Mouse (Mus musculus) small intestine, adult 2 months (tissue): ENCODE measurements around the gene Oosp3. TPM values are rescaled to one million over a fixed set of nuclear protein-coding genes. Genes with fewer than 3 reads are reported as not detected.

ENCODE experiments used
- H3K27ac ChIP-seq: fragments of 200-500 bp; 2 replicates; pipeline ENCODE4 v1.5.1; 2012; ENCODE audit warnings: low read depth, low read length, control low read depth, inconsistent platforms; ENCODE audit not compliant: insufficient read depth
- H3K27me3 ChIP-seq: fragments of 200-500 bp; 2 replicates; pipeline ENCODE4 v1.6.1; 2012; ENCODE audit warnings: mild to moderate bottlenecking, moderate library complexity, low read length, inconsistent platforms; ENCODE audit not compliant: control insufficient read depth, insufficient read depth
- H3K36me3 ChIP-seq: fragments of 200-500 bp; 2 replicates; pipeline ENCODE4 v1.6.1; 2012; ENCODE audit warnings: mild to moderate bottlenecking, low read length, control low read depth, inconsistent platforms; ENCODE audit not compliant: control insufficient read depth, insufficient read depth
- H3K4me1 ChIP-seq: fragments of 200-500 bp; 2 replicates; pipeline ENCODE4 v1.6.1; 2012; ENCODE audit warnings: low read length, inconsistent platforms, mixed read lengths; ENCODE audit not compliant: control insufficient read depth, insufficient read depth, insufficient read length
- H3K4me3 ChIP-seq: fragments of 200-500 bp; 2 replicates; pipeline ENCODE4 v1.5.1; 2012; ENCODE audit warnings: low read depth, mild to moderate bottlenecking, control low read depth, inconsistent platforms, low read length, moderate library complexity
- CTCF ChIP-seq: fragments of 200-500 bp; IDR thresholded peaks from 2 replicates; pipeline ENCODE4 v1.5.1; 2012; ENCODE audit warnings: low read depth, mild to moderate bottlenecking, control low read depth, inconsistent platforms, low read length, moderate library complexity, mixed read lengths; ENCODE audit not compliant: insufficient replicate concordance, insufficient read length; ENCODE audit errors: extremely low read depth
- POLR2A ChIP-seq: fragments of 200-500 bp; IDR thresholded peaks from 2 replicates; pipeline ENCODE4 v1.6.1; 2012; ENCODE audit warnings: low read depth, mild to moderate bottlenecking, control low read depth, inconsistent platforms, low read length, moderate library complexity
- WGBS: fragments of 180-500 bp; shearing (Covaris S2); methylation state at CpG from one replicate; pipeline ENCODE4 v1.1.7; 2018; 5-methylcytosine and 5-hydroxymethylcytosine counted together
- polyA plus RNA-seq: library from polyadenylated mRNA; depleted of rRNA; stranded (reverse); fragments of >200 nt; gene quantifications from 2 replicates; pipeline ENCODE4 v1.2.3, GENCODE M21; 2012; rRNA removed

The Oosp3 gene
- polyA plus RNA-seq, 1 experiment, result not detected

- TF ChIP-seq CTCF (no peak), POLR2A (no peak)
- H3K36me3 ChIP-seq, result no peaks in the 10 kb centered on the region
- no peak overlapping the region for H3K4me3 ChIP-seq
- H3K4me1 ChIP-seq, result no peaks in the 10 kb centered on the region
- no peaks in the 10 kb centered on the region for H3K27me3 ChIP-seq
- no peak overlapping the region for H3K27ac ChIP-seq
Measured at GRCm38 (mm10) chr19:11745680-11746079, 48.8 kb downstream of the Oosp3 start.

GRCm38 (mm10) chr19:11747298-11747697 lies 50.4 kb downstream of the Oosp3 start, which contains the start of gene Gif:
Gene Gif (plus strand): TSS chr19:11747554.
- TF ChIP-seq POLR2A, result no peak
- no peak for TF ChIP-seq CTCF
- WGBS, result 82% methylated on average over 2 of the region's 2 CpGs
- H3K27ac ChIP-seq, result no peak within 1 kb of the TSS
- no peak within 1 kb of the TSS for H3K4me3 ChIP-seq
- H3K4me1 ChIP-seq, result no peaks in the 10 kb centered on the region
- no peaks in the 10 kb centered on the region for H3K36me3 ChIP-seq
- no peaks in the 10 kb centered on the region for H3K27me3 ChIP-seq

Other genes with a start within 250 kb of the Oosp3 start
- 1.1 and 1.6 TPM in 2 replicates for gene Ms4a6c, start 227.7 kb upstream of the Oosp3 start, polyA plus RNA-seq
- gene Gm8369, start 211.1 kb upstream of the Oosp3 start, polyA plus RNA-seq, result 0.28 and 0.82 TPM in 2 replicates
- gene Ms4a6b, start 180.5 kb upstream of the Oosp3 start, polyA plus RNA-seq, result 1.2 and 1.3 TPM in 2 replicates
- 5.5 and 6.6 TPM in 2 replicates for gene Ms4a4d, start 160.3 kb upstream of the Oosp3 start, polyA plus RNA-seq
- gene Ms4a6d, start 92.2 kb upstream of the Oosp3 start, polyA plus RNA-seq, result 1.5 and 1.7 TPM in 2 replicates
- gene Ms4a2, start 73.3 kb upstream of the Oosp3 start, polyA plus RNA-seq, result not detected in 2 replicates
- not detected in 2 replicates for gene Ms4a3, start 56.2 kb upstream of the Oosp3 start, polyA plus RNA-seq
- not detected in 2 replicates for gene Oosp2, start 36.5 kb upstream of the Oosp3 start, polyA plus RNA-seq
- 0.38 TPM in 1 of 2 replicates, not detected in the other for gene Oosp1, start 5.9 kb upstream of the Oosp3 start, polyA plus RNA-seq
- 0.09 and 8.4 TPM in 2 replicates for gene Gif, start 50.5 kb downstream of the Oosp3 start, polyA plus RNA-seq
- 1.8 and 4.0 TPM in 2 replicates for gene Mrpl16, start 73.3 kb downstream of the Oosp3 start, polyA plus RNA-seq
- 12.7 and 38.0 TPM in 2 replicates for gene Stx3, start 122.3 kb downstream of the Oosp3 start, polyA plus RNA-seq
- not detected in 2 replicates for gene Olfr1417, start 142.2 kb downstream of the Oosp3 start, polyA plus RNA-seq
- not detected in 2 replicates for gene Olfr1418, start 164.0 kb downstream of the Oosp3 start, polyA plus RNA-seq
- not detected in 2 replicates for gene Olfr1419, start 178.1 kb downstream of the Oosp3 start, polyA plus RNA-seq
- gene Olfr1420, start 189.5 kb downstream of the Oosp3 start, polyA plus RNA-seq, result not detected in 2 replicates
- gene Patl1, start 215.3 kb downstream of the Oosp3 start, polyA plus RNA-seq, result 6.6 and 12.2 TPM in 2 replicates